Mouse (Mus musculus): ENCODE data around the gene Arnt2. TPM values are rescaled to one million over a fixed set of nuclear protein-coding genes. Genes with fewer than 3 reads are reported as not detected.

Arnt2 gene
- 150 and 164 TPM in 2 replicates for polyA plus RNA-seq (2012; rRNA removed)

GRCm38 (mm10) chr7:84409896-84410521 is at the start of gene Arnt2:
TSS of gene Arnt2 (minus strand) at chr7:84410176.

Other genes starting within 250 kb of the Arnt2 start
- 0.60 and 0.72 TPM in 2 replicates for gene Gm2115, start 118.8 kb upstream of the Arnt2 start, polyA plus RNA-seq (2012; rRNA removed)
- 26.9 and 31.2 TPM in 2 replicates for gene Fah, start 196.5 kb upstream of the Arnt2 start, polyA plus RNA-seq (2012; rRNA removed)

Data from central nervous system, embryonic 18 days (tissue).